Mouse (Mus musculus) cortical plate, adult 2 months (tissue): Measurements from ENCODE around the gene Mydgf. TPM values are rescaled to one million over a fixed set of nuclear protein-coding genes. Genes with fewer than 3 reads are reported as not detected.

Source experiments
- H3K27ac ChIP-seq: fragments of 200-500 bp; 2 replicates; pipeline ENCODE4 v1.5.1; 2012; ENCODE audit warnings: low read length, control low read depth, inconsistent platforms; ENCODE audit not compliant: insufficient read depth
- H3K4me1 ChIP-seq: fragments of 200-500 bp; 2 replicates; pipeline ENCODE4 v1.6.1; 2011; ENCODE audit warnings: low read length; ENCODE audit not compliant: control insufficient read depth, insufficient read depth
- H3K4me3 ChIP-seq: fragments of 200-500 bp; 2 replicates; pipeline ENCODE4 v1.5.1; 2011; ENCODE audit warnings: mild to moderate bottlenecking, low read length, control low read depth; ENCODE audit not compliant: insufficient read depth
- CTCF ChIP-seq: fragments of 200-500 bp; IDR thresholded peaks from 2 replicates; pipeline ENCODE4 v1.5.1; 2011; ENCODE audit warnings: mild to moderate bottlenecking, control low read depth, low read length; ENCODE audit not compliant: insufficient read depth; ENCODE audit errors: extremely low read depth
- POLR2A ChIP-seq: fragments of 200-500 bp; IDR thresholded peaks from 2 replicates; pipeline ENCODE4 v1.6.1; 2011; ENCODE audit warnings: mild to moderate bottlenecking, low read length, control low read depth; ENCODE audit not compliant: insufficient read depth; ENCODE audit errors: extremely low read depth
- polyA plus RNA-seq: library from polyadenylated mRNA; depleted of rRNA; stranded (reverse); fragments of >200 nt; gene quantifications from 2 replicates; pipeline ENCODE4 v1.2.3, GENCODE M21; 2012; rRNA removed

Mydgf gene
- 43.3 and 45.8 TPM in 2 replicates for polyA plus RNA-seq

DNA sequence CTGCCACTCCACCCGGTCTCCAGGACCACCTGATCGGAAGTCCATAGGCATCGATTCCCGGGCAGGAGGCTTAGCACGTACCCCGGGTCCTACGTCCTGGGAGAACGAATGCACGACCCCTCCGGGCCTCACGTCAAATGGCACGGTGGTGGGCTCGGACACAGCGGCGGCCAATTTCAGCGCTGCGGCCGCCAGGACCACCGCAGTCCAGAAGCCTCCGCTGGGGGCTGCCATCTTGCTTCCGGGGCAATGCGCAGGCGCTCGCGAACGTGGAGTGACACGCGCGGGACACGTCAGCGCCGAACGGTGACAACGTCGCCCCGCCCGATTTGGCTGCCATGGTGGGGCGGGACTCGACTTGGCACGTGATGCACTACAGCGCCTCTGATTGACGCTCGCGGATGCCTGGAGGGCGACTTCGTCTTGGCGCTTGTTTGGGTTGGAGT, at the start of gene Mydgf:
TSS of gene Mydgf (minus strand) at position 263 of the 446 bp plus-strand sequence.
- peak within 1 kb of the TSS; percentile 17; the same call in 1 of the 2 replicates for H3K27ac ChIP-seq
- peaks cover 3% of the 10 kb centered on the region; the same call in 1 of the 2 replicates for H3K4me1 ChIP-seq
- TF ChIP-seq CTCF (no peak), POLR2A (0 out of 2 replicates have a peak, but pooled peaks have one; percentile 45)
- peak within 1 kb of the TSS; percentile 91 for H3K4me3 ChIP-seq

DNA sequence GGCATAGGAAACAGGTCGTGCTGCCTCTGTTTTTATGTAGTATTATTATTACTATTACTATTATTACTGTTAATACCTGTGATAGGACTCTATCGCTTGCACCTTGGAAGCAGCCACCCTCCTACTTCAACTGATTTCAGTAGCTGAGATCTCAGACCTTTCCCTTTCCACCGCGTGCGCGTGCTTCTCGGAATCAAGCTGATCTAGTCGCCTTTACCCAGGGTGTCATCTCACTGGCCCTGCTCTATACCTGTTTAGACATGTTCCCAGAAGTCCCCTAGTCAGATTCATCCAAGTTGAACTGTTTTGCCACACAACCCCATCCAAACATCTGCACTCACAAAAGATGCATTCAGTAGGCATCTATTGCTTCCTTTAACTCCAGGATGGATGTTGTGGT, 49.7 kb upstream of the Mydgf start:
- Histone ChIP-seq H3K4me1 (peaks cover 2% of the 10 kb centered on the region), H3K27ac (0 out of 2 replicates have a peak overlapping the region, but pooled peaks have one; percentile 9), H3K4me3 (no peak overlapping the region)
- TF ChIP-seq CTCF (no peak), POLR2A (no peak)

DNA sequence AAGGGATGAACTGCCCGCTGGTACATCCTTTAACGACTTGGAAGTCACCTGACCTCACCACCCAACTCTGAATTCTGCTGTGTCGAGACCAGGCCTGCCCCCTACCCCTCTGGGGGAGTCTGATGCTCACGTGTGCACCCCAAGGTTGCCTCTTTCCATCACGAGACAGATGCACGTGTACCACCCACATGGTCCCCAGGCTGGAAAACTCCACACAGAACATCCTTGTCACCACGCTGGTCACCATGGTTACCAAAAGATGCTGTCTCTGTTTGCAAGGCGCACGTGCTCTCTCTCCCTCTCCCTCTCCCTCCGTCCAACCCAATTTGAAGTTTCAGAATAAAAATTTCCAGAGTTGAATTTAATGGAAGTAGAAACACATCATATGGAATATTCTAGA, 46.2 kb upstream of the Mydgf start:
- no peak overlapping the region for H3K4me3 ChIP-seq
- TF ChIP-seq POLR2A, result no peak
- TF ChIP-seq CTCF, result no peak
- H3K4me1 ChIP-seq, result peaks cover 2% of the 10 kb centered on the region
- no peak overlapping the region for H3K27ac ChIP-seq

DNA sequence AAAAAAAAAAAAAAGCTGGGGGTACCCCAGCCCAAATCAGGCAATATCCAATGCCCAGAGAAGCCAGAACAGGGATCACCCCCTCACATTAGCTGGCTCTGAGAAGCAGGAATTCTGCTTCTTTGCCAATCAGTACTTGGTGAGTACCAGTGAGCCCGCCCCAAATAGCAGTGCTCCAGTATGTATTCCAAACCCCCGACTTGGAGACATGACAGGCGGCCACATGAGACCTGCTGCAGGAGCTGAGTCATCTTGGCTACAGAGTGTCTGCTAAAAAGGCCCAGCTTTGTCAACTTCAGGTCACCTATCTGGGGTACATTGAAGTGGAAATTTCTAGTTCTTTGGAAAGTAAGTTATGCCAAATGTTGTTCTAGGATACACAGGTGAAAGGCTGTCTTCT, 42.8 kb upstream of the Mydgf start:
- Histone ChIP-seq H3K27ac (no peak overlapping the region), H3K4me1 (no peaks in the 10 kb centered on the region; the same call in 1 of the 2 replicates), H3K4me3 (no peak overlapping the region)
- no peak for TF ChIP-seq POLR2A
- TF ChIP-seq CTCF, result no peak

DNA sequence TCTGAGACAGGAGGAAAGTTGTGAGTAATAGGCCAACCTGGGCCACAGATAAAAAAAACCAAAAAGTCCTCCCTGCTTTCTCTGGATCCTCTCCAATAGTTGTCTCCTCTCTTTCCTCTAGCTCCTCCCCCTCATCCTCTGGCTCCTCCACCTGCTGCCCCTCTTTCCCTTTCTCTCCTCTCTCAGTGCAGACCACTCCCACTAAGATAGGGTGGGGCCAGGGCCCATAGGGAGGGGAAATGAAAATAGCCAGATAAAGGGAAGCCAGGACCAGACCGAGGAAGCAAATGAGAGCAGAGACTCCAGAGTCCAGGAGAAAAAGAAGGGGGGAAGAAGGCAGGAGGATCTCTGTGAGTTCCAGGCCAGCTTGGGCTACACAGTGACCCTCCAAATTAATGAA, 41.2 kb upstream of the Mydgf start:
- H3K4me1 ChIP-seq, result no peaks in the 10 kb centered on the region
- no peak overlapping the region for H3K4me3 ChIP-seq
- TF ChIP-seq CTCF, result no peak
- no peak for TF ChIP-seq POLR2A
- no peak overlapping the region for H3K27ac ChIP-seq

DNA sequence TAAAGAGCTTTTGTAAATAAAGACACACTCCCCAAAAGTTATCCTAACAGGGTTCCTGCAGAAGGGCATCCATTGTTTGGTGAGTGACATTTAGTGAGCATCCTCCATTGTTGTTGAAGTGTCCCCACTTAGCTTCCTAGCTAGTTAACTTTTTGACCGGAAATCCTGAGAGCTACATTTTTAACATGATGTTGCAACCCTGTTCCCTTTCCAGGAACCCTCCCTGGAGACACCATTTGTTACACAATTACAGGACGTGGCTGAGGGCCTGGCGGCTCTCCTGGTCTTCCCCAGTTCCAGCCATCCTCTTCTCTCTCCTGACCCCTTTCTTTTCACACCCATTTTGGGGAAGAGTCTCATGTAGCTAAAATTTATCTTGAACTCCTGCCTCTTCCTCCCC, 36.1 kb upstream of the Mydgf start:
- Histone ChIP-seq H3K4me1 (peaks cover 18% of the 10 kb centered on the region), H3K4me3 (no peak overlapping the region), H3K27ac (no peak overlapping the region)
- TF ChIP-seq POLR2A, result no peak
- TF ChIP-seq CTCF, result no peak

DNA sequence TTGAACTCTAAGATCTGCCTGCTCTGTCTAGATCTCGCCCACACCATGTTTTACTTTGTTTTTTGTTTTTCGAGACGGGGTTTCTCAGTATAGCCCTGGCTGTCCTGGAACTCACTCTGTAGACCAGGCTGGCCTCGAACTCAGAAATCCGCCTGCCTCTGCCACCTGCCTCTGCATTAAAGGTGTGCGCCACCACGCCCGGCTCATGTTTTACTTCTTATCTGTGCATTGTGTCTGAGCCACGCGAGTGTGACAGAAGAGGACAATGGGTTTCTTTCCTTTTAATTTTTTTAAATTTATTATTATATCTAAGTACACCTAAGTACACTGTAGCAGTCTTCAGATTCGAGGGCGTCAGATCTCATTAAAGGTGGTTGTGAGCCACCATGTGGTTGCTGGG, 35.5 kb upstream of the Mydgf start:
- TF ChIP-seq CTCF, result no peak
- no peak for TF ChIP-seq POLR2A
- Histone ChIP-seq H3K27ac (no peak overlapping the region), H3K4me1 (peaks cover 18% of the 10 kb centered on the region), H3K4me3 (peak overlapping the region; percentile 96)

DNA sequence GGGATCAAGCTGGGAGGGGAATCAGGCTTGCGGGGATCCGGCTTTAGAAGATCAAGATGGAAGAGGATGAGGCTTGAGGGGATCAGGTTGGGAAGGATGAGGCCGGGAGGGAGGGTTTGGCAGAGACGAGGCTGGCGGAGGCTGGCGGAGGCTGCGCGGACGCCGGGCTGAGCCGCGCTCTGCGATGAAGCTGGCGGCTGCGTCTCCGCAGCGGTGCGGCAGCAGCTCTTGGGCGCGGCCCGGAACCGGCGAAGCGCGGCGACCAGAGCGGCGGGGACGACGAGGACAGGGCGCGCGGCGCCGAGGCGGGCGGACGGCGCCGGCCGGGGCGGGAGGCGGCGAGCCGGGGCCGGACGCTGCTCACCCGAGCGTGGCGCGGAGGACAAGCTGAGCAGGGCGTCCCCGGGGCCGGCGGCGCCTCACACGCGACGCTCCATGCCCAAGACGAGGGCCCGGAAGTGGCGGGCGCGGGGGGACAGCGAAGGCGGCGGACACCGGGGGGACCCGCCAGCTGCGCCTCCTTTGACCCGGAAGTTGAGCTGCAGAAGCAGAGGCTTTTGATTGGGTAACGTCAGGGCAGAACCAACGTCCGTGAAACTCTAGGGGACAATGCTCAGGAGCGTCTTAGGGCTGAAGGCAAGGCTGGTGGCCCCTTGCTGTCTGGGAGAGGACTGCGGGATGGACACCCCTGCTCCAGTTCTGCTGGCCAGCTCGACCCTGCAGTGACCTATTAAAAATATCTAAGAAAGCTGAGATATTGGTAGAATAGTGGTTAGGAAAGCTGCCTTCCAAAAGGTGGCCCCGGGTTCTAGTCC, 34.9 kb upstream of the Mydgf start, which contains the start of gene Dpp9:
TSS of gene Dpp9 (minus strand) at position 529 of the 815 bp plus-strand sequence.
- TF ChIP-seq POLR2A (peak; percentile 93), CTCF (no peak)
- peaks cover 18% of the 10 kb centered on the region for H3K4me1 ChIP-seq
- peak within 1 kb of the TSS; percentile 81 for H3K27ac ChIP-seq
- peak within 1 kb of the TSS; percentile 96 for H3K4me3 ChIP-seq

DNA sequence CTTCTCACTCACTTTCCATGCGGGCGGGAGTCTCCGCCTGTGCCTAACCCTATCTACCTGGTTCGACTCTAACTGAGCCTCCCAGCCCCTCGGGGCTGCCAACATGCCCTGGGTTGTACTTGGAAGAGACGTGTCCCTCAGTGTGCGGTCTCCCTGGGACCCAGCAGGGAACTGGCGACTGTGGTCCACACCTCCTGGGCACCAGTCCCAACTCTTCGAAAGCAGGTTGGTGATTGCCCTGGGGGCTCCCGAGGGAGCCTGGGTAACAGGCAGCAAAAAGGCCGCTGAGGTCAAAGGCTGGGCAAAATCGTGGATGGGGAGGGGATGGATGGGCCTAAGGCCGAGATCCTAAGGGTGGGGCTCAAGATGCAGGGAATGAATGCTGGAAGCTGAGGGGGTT, 34.0 kb upstream of the Mydgf start:
- no peak for TF ChIP-seq CTCF
- peaks cover 18% of the 10 kb centered on the region for H3K4me1 ChIP-seq
- no peak overlapping the region for H3K27ac ChIP-seq
- peak overlapping the region; percentile 96 for H3K4me3 ChIP-seq

DNA sequence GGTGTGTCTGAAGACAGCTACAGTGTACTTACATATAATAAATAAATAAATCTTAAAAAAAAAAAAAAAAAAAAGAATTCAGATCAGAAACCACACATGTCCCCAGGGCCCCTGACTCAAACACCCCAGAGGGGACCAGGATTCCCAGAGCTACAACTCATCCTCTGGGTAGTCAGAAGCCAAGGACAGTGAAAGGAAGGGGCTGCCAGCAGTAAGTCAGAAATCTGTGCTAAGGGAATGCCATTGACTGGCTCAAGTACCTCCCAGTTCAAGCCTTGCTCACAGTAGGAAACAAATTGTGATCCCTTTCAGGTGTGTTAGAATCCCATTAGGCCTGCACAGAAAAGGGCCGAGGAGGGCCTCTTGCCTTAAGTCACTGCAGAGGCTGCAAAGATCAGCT, 30.5 kb upstream of the Mydgf start:
- H3K27ac ChIP-seq, result no peak overlapping the region
- no peak for TF ChIP-seq CTCF
- TF ChIP-seq POLR2A, result no peak
- peaks cover 18% of the 10 kb centered on the region for H3K4me1 ChIP-seq
- H3K4me3 ChIP-seq, result no peak overlapping the region
